17 mouse cellular contexts compared by ENCODE assay signal in the genomic region with DNA sequence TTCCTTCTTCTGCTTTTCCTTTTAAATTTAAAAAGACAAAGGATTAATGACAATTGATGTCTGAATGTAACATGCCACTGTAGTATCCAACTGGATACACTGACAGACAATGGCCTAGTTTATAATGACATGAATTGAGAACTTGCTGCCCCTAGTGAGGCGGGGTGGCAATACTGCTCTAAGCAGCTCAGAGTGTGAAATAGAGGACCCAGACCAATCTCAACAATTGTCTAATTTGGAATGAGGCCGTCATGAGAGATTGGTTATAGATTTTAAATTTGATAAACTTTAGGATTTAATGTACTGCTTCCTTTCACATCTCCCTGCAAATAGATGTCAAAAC.
"Had no signal": no experiment of that assay in that cellular context is flagged by ENCODE, and none has a peak within 500 bp of the region (broad histone marks: within the 10 kb centered on the region; RNA-seq: fewer than 3 reads in every experiment).

No protein-coding gene starts in this region.

- DNase-seq: lung, adult 18-20 months; lung, embryonic 14.5 days; lung, postnatal 10 days; lung, postnatal 4 days; retina, postnatal 1 day; right cerebral cortex, adult 18-20 months; right cerebral cortex, postnatal 25 days; right cerebral cortex, postnatal 4 days; spleen, adult 18-20 months; thymus, adult 18-20 months; thymus, postnatal 14 days; thymus, postnatal 36 days had no signal

- H3K36me3 ChIP-seq: liver, embryonic 12.5 days; neural tube, embryonic 13.5 days; neural tube, embryonic 15.5 days had no signal

- H3K27ac ChIP-seq: liver, embryonic 12.5 days; liver, embryonic 14.5 days; neural tube, embryonic 13.5 days; neural tube, embryonic 15.5 days had no signal

- H3K27me3 ChIP-seq: liver, embryonic 12.5 days; neural tube, embryonic 13.5 days; neural tube, embryonic 15.5 days had no signal

- H3K4me3 ChIP-seq: liver, embryonic 12.5 days; myocyte; neural tube, embryonic 13.5 days; neural tube, embryonic 15.5 days had no signal

- H3K4me1 ChIP-seq: liver, embryonic 12.5 days; neural tube, embryonic 15.5 days had no signal

- ATAC-seq: liver, embryonic 12.5 days had no signal

- H3K4me2 ChIP-seq: liver, embryonic 12.5 days; lung, embryonic 14.5 days; neural tube, embryonic 13.5 days; neural tube, embryonic 15.5 days had no signal

- H3K9me3 ChIP-seq: liver, embryonic 12.5 days; neural tube, embryonic 13.5 days; neural tube, embryonic 15.5 days had no signal

- H3K9ac ChIP-seq: liver, embryonic 12.5 days; liver, embryonic 14.5 days; lung, embryonic 14.5 days; neural tube, embryonic 13.5 days; neural tube, embryonic 15.5 days had no signal
